Mouse (Mus musculus) heart, adult 11 months (tissue): ENCODE results near the gene Psmc6.

Source experiments
- DNase-seq: peaks from one replicate; pipeline ENCODE4 v3.0.0; 2022

The Psmc6 gene

GRCm38 (mm10) chr14:45350931-45351859 is 21.6 kb downstream of the Psmc6 start, which contains the start of gene Styx:
TSS of gene Styx (plus strand) at chr14:45351093.
- peak; percentile 100 for DNase-seq

DNA sequence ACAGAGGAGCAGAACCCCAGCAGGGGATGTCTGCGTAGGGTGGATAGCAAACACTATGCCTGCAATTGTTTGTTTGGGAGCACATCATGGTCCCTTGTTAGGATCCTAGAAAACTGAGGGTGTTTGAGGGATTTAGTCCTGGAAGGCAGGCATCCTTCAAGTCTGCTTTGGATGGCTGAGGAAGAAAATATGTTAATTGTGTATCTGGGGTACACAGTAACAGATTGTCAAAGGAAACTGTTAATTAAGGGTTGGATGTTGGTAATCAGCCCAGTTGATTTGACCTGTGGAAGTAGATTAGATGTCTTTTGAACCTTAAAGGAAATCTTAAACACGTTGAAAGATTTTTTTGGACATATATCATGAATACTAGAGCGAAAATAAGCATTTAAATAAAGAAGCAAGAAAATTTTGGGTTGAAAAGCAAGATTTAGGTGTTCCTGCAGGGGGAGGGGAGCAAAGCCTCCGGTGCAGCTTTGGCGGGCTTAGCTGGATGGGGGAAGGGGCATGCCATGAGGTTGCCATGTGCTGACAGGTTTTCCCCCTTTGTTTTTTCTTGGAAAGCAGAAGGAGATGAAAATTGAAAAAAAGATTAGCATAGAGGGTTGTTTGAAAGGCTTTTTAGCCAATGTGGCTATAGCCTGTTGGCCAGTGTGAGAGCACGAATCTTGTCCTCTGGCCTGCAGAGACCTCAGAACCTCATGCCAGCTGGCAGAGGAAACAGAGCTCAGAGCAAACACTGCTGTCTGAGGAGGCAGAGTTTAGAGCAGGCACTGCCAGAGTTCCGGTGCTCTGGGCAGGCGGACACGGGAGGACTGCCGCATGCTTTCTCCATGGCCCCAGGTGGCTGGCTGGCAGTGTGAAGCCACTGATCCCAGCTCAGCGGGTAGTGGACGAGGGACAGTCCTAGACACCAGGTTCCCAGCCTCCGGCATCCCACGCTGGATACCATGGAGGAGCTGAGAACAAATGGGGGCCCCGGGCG is 34.9 kb downstream of the Psmc6 start:
- peak; percentile 97 for DNase-seq

GRCm38 (mm10) chr14:45365196-45365587 is 35.6 kb downstream of the Psmc6 start:
- DNase-seq = no peak

GRCm38 (mm10) chr14:45378771-45379170 is 49.2 kb downstream of the Psmc6 start:
- no peak for DNase-seq

DNA sequence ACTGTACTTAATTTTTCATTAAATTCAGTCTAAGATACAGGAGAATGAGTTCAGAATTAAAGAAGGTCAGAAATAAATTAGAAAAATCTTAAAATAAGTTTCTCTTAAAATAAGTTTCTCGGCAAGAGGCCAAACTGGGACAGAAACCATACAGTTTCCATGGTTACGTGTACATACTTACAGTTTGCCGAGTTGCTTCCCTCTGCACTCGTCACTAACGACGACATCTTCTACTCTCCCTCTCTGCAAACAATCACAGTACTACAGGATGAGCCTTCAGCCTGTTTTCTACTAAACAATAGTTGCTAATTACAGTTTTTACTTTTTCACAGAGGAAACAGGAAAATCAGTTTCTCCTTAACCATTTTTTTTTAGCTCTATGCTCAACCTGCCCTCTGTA is 51.2 kb downstream of the Psmc6 start:
- no peak for DNase-seq

GRCm38 (mm10) chr14:45382912-45383311 is 53.3 kb downstream of the Psmc6 start:
- no peak for DNase-seq

GRCm38 (mm10) chr14:45385596-45385995 is 56.0 kb downstream of the Psmc6 start:
- DNase-seq = no peak

- no peak for DNase-seq
Measured at GRCm38 (mm10) chr14:45387480-45387879, 57.9 kb downstream of the Psmc6 start.

GRCm38 (mm10) chr14:45388345-45389181 is 59.0 kb downstream of the Psmc6 start:
- DNase-seq = peak; percentile 99

DNA sequence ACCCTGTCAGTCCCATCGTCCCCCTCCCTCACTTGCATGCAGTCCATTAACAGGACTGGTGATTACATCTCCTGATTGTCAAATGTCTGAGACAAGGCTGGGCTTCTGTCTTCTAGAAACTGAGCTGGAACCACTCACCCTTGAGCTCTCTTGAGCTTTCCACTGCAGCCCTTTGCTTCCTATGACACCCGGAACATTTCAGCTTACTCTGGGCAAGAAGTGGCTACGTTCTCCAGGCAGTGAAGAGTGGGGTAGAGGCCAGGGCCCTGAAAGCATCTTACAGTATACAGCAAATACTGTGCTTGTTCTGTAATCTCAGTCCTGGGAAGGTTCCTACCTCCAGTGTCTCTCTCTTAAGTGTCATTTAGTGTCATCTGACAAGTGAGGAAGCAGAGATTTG is 59.6 kb downstream of the Psmc6 start:
- no peak for DNase-seq
